Mouse (Mus musculus): ENCODE measurements around the gene Celsr1. TPM values are rescaled to one million over a fixed set of nuclear protein-coding genes. Genes with fewer than 3 reads are reported as not detected.
A peak's percentile ranks its signal among the peaks of the same experiment; 100 is the strongest.

Gene Celsr1
- polyA plus RNA-seq, 1 experiment from 2014 or later: 3.1 TPM

- 54% methylated on average over 8 of the region's 8 CpGs for WGBS
- H3K4me2 ChIP-seq: no peak overlapping the region
- H3K9me3 ChIP-seq: no peaks in the 10 kb centered on the region
- H3K4me3 ChIP-seq (replicated peaks): no peak overlapping the region
- no peak overlapping the region for H3K9ac ChIP-seq
- no peaks in the 10 kb centered on the region for H3K27me3 ChIP-seq (replicated peaks)
- no peak overlapping the region for H3K27ac ChIP-seq
- no peaks in the 10 kb centered on the region for H3K36me3 ChIP-seq
- H3K4me1 ChIP-seq: no peaks in the 10 kb centered on the region
- ATAC-seq (ENCODE audit: insufficient read depth, low FRiP score, low read depth): no peak
These were observed 70.2 kb downstream of the Celsr1 start for GRCm38 (mm10) chr15:85963279-85963840.

DNA sequence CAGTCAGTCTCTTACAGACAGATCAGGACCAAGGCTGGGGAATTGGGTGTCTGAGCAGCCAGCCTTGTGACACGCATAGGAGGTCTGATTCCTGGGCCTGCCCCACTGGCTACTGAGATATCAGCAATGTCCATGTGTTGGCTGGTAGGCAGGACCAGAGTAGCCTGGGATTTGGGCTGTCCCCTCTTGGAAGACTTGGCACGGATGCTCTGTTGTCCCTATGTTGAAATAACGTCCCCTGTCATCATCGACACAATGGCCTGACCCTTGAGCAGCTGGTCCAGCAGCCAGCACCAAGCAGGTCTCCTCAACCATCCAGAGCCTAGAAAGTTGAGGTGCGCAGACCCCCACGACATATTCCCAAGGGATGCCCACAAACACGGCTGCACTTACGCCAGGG, 70.9 kb downstream of the Celsr1 start:
- Histone ChIP-seq H3K27me3 (replicated peaks) (no peaks in the 10 kb centered on the region), H3K4me3 (replicated peaks) (no peak overlapping the region), H3K4me1 (no peaks in the 10 kb centered on the region), H3K4me2 (no peak overlapping the region), H3K27ac (no peak overlapping the region), H3K36me3 (no peaks in the 10 kb centered on the region), H3K9me3 (no peaks in the 10 kb centered on the region), H3K9ac (no peak overlapping the region)
- WGBS: 92% methylated on average over 8 of the region's 8 CpGs
- no peak for ATAC-seq (ENCODE audit: insufficient read depth, low FRiP score, low read depth)

DNA sequence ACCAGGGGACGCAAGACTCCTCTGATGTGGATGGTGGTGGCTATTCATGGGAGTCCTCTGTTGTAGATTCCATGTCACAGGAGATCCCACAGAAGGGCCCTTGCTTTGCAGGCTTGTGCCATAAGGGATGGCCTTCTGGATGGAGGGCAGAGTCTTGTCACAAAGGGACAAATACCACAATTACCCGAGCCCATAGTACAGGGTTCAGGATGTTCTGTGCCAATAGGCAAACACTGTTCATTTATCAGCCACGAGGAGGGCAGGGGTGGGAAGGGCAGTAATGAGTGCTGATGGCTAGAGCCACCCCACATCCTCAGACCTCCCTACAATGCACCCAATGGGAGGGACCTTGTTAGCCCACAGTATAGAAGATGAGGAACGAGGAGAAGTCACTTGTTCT, 71.9 kb downstream of the Celsr1 start:
- Histone ChIP-seq H3K9me3 (no peaks in the 10 kb centered on the region), H3K27me3 (replicated peaks) (no peaks in the 10 kb centered on the region), H3K9ac (no peak overlapping the region), H3K36me3 (no peaks in the 10 kb centered on the region), H3K4me2 (no peak overlapping the region), H3K4me3 (replicated peaks) (no peak overlapping the region), H3K27ac (no peak overlapping the region), H3K4me1 (no peaks in the 10 kb centered on the region)
- ATAC-seq (ENCODE audit: insufficient read depth, low FRiP score, low read depth): no peak
- WGBS: 68% methylated on average over 4 of the region's 4 CpGs

GRCm38 (mm10) chr15:85961131-85961530, 72.4 kb downstream of the Celsr1 start:
- Histone ChIP-seq H3K9me3 (no peaks in the 10 kb centered on the region), H3K27ac (no peak overlapping the region)
- 62% methylated on average over 7 of the region's 7 CpGs for WGBS

GRCm38 (mm10) chr15:85956202-85956601, 77.4 kb downstream of the Celsr1 start:
- Histone ChIP-seq H3K9me3 (no peaks in the 10 kb centered on the region), H3K4me1 (peaks cover 4% of the 10 kb centered on the region; the same call in 1 of the 2 replicates), H3K4me2 (no peak overlapping the region), H3K27me3 (replicated peaks) (no peaks in the 10 kb centered on the region), H3K9ac (no peak overlapping the region), H3K4me3 (replicated peaks) (no peak overlapping the region), H3K36me3 (no peaks in the 10 kb centered on the region), H3K27ac (no peak overlapping the region; the same call in 1 of the 2 replicates)
- ATAC-seq (ENCODE audit: insufficient read depth, low FRiP score, low read depth): 0 out of 2 replicates have a peak, but pooled peaks have one; percentile 29
- 56% methylated on average over 6 of the region's 6 CpGs for WGBS

More at GRCm38 (mm10) chr15:85961131-85961530, 72.4 kb downstream of the Celsr1 start:
- no peak overlapping the region for H3K9ac ChIP-seq
- no peaks in the 10 kb centered on the region for H3K36me3 ChIP-seq
- ATAC-seq (ENCODE audit: insufficient read depth, low FRiP score, low read depth): no peak
- H3K27me3 ChIP-seq (replicated peaks): no peaks in the 10 kb centered on the region
- peaks cover 4% of the 10 kb centered on the region; the same call in 1 of the 2 replicates for H3K4me1 ChIP-seq
- no peak overlapping the region for H3K4me2 ChIP-seq
- H3K4me3 ChIP-seq (replicated peaks): no peak overlapping the region

- Histone ChIP-seq H3K9ac (no peak overlapping the region), H3K4me1 (peaks cover 10% of the 10 kb centered on the region; the same call in 1 of the 2 replicates), H3K4me2 (no peak overlapping the region), H3K27ac (no peak overlapping the region), H3K9me3 (no peaks in the 10 kb centered on the region), H3K27me3 (replicated peaks) (no peaks in the 10 kb centered on the region), H3K36me3 (no peaks in the 10 kb centered on the region), H3K4me3 (replicated peaks) (no peak overlapping the region)
- ATAC-seq (ENCODE audit: insufficient read depth, low FRiP score, low read depth): no peak
- WGBS: 74% methylated on average over 6 of the region's 6 CpGs
These were observed 80.1 kb downstream of the Celsr1 start for GRCm38 (mm10) chr15:85953458-85953857.

GRCm38 (mm10) chr15:85949421-85950164, 84.0 kb downstream of the Celsr1 start:
- Histone ChIP-seq H3K9ac (no peak overlapping the region), H3K4me1 (0 out of 2 replicates have a peak, but pooled peaks cover 12% of the 10 kb centered on the region), H3K4me2 (no peak overlapping the region), H3K4me3 (replicated peaks) (no peak overlapping the region), H3K36me3 (no peaks in the 10 kb centered on the region), H3K27me3 (replicated peaks) (no peaks in the 10 kb centered on the region), H3K27ac (no peak overlapping the region; the same call in 1 of the 2 replicates), H3K9me3 (no peaks in the 10 kb centered on the region)
- ATAC-seq (ENCODE audit: insufficient read depth, low FRiP score, low read depth): no peak
- 67% methylated on average over 16 of the region's 16 CpGs for WGBS

DNA sequence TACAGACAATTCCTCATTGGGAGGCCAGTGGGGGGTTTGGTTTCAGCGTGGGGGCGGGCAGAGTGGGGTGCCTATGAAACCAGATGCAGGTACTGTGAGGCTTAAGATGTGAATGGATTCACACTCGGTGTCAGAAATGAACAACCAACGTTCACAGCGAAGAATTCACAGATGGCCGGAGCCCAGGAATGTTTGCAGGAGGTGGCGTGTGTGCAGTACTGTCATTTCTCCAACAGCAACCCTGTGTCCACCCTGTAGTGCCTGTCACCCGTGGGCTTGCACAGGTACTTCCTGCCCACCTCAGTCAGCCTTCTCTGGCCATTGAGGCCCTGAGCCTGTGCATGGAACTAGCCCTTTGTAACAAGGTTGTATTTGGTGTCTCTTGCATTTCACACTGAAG, 85.6 kb downstream of the Celsr1 start:
- Histone ChIP-seq H3K36me3 (no peaks in the 10 kb centered on the region), H3K4me2 (no peak overlapping the region), H3K9me3 (no peaks in the 10 kb centered on the region), H3K27ac (no peak overlapping the region), H3K4me3 (replicated peaks) (no peak overlapping the region), H3K4me1 (0 out of 2 replicates have a peak, but pooled peaks cover 12% of the 10 kb centered on the region), H3K27me3 (replicated peaks) (no peaks in the 10 kb centered on the region), H3K9ac (no peak overlapping the region)
- 71% methylated on average over 8 of the region's 8 CpGs for WGBS
- no peak for ATAC-seq (ENCODE audit: insufficient read depth, low FRiP score, low read depth)

DNA sequence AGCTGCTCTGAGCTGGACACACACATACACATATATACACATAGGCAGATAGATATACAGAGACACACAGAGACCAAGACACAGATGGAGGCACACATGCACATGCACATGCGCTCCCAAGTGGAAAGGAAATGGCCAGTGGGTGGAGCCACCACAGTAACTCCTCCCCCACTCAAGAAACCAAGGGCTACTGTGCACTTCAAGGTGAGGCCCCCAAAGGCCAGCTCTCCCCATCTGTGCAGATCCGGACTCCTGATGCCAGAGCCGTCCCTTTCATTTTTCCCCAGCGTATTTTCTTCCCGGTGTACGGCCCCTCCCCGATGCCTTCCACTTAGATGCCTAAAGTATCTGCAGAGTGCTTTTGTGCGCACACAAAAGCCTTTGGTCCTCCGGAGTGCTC, 86.0 kb downstream of the Celsr1 start:
- H3K4me2 ChIP-seq: no peak overlapping the region
- ATAC-seq (ENCODE audit: insufficient read depth, low FRiP score, low read depth): no peak
- H3K36me3 ChIP-seq: no peaks in the 10 kb centered on the region
- no peak overlapping the region for H3K27ac ChIP-seq
- H3K4me3 ChIP-seq (replicated peaks): no peak overlapping the region
- WGBS: 60% methylated on average over 9 of the region's 9 CpGs
- no peaks in the 10 kb centered on the region for H3K27me3 ChIP-seq (replicated peaks)
- H3K9ac ChIP-seq: no peak overlapping the region
- H3K9me3 ChIP-seq: no peaks in the 10 kb centered on the region
- 0 out of 2 replicates have a peak, but pooled peaks cover 12% of the 10 kb centered on the region for H3K4me1 ChIP-seq

- H3K4me2 ChIP-seq: no peak overlapping the region
- no peaks in the 10 kb centered on the region for H3K27me3 ChIP-seq (replicated peaks)
- ATAC-seq (ENCODE audit: insufficient read depth, low FRiP score, low read depth): peak; percentile 85
- H3K27ac ChIP-seq: peak overlapping the region; percentile 5; the same call in 1 of the 2 replicates
- H3K9me3 ChIP-seq: no peaks in the 10 kb centered on the region
- no peak overlapping the region for H3K9ac ChIP-seq
- H3K36me3 ChIP-seq: no peaks in the 10 kb centered on the region
- H3K4me3 ChIP-seq (replicated peaks): no peak overlapping the region
- 19% methylated on average over 5 of the region's 5 CpGs for WGBS
- peaks cover 8% of the 10 kb centered on the region; the same call in 1 of the 2 replicates for H3K4me1 ChIP-seq
These were observed 97.9 kb downstream of the Celsr1 start for GRCm38 (mm10) chr15:85935627-85936049.

GRCm38 (mm10) chr15:85928161-85928560, 105.4 kb downstream of the Celsr1 start:
- no peak for ATAC-seq (ENCODE audit: insufficient read depth, low FRiP score, low read depth)
- H3K9me3 ChIP-seq: no peaks in the 10 kb centered on the region

DNA sequence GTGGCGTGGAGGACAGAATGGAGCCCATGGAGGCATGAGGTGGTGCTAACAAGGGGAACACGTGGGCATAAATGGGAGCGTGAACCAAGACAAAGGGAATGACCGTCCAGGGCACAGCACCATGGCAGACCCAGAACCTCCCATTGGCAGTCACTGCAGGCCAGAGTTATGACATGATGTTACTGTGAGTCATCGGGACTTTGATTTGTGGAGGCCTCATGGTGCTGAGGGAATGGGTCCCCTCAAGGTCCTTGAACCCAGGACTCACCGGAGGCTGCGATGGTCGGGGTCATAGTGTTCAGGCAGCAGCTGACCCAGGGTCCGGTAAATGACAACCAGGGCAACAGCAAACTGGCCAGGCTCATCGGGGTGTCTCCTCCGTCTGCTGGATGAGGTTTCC, 111.7 kb downstream of the Celsr1 start:
- 93% methylated on average over 11 of the region's 11 CpGs for WGBS
- Histone ChIP-seq H3K36me3 (no peaks in the 10 kb centered on the region), H3K4me2 (no peak overlapping the region)

More at GRCm38 (mm10) chr15:85928161-85928560, 105.4 kb downstream of the Celsr1 start:
- Histone ChIP-seq H3K4me1 (no peaks in the 10 kb centered on the region), H3K4me3 (replicated peaks) (no peak overlapping the region), H3K27me3 (replicated peaks) (no peaks in the 10 kb centered on the region), H3K36me3 (no peaks in the 10 kb centered on the region), H3K27ac (no peak overlapping the region), H3K4me2 (no peak overlapping the region), H3K9ac (no peak overlapping the region)
- 82% methylated on average over 12 of the region's 12 CpGs for WGBS

More for the DNA sequence above, 111.7 kb downstream of the Celsr1 start:
- Histone ChIP-seq H3K27me3 (replicated peaks) (no peaks in the 10 kb centered on the region), H3K27ac (no peak overlapping the region), H3K9ac (no peak overlapping the region), H3K4me3 (replicated peaks) (no peak overlapping the region), H3K4me1 (no peaks in the 10 kb centered on the region), H3K9me3 (no peaks in the 10 kb centered on the region)
- ATAC-seq (ENCODE audit: insufficient read depth, low FRiP score, low read depth): no peak

Measured in stomach, embryonic 15.5 days (tissue).